Mouse (Mus musculus): ENCODE measurements around the gene Pknox2.

Pknox2 gene

DNA sequence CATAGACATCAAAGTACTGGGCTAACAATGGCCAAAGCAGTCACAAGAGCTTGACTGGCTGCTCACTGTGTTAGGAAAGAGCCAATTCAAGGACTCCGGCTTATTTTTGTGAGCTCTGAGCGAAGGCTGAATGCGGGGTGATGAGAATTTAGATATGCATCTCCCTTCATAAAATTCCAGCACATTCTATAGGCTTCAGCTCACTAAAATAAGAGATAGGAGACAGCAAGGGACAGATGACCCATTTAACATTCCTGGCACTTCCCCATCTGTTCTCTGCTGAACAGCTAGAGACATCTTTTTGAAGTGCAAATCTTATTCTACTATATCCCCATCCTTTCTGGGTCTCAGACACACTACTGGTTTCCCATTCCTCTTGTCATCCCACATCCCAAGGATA is 147.8 kb downstream of the Pknox2 start:
- in situ Hi-C loops (cut with MboI, MseI), result no loop called here

DNA sequence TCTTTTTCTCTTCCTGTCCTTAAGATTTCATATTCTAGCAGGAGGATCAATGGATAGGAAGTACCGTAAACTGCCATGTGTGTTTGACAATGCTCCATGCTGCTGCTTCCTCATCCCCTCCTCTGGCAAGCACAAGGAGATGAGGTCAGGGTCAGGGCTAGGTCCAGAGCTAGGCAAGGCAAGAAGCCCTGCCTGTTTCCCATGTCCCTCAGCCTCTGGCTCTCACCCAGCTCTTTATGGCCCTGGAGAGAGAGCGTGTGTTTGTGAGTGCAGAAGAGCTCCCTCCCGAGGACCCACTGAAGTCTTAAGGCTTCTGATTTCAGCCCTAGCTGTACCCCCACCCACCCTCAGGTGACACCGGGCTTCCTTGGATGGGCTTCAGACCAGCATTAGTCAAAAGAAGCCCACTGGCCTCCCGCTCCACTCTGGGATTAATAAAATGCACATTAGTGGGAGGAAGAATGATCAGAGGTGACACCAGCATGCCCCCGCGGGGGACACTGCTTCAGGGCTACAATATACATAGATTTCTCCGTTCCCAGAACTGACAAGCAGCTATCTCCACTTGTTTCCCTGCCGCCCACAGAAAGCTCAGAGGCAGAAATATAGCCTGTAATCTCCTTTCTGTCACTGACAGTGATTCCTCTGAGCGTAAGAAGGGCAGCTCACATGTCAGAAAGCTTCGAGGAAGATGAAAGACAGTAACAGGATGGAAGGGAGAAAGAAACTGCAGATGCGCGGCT is 156.4 kb downstream of the Pknox2 start:
- in situ Hi-C loops (cut with MboI, MseI), result no loop called here

DNA sequence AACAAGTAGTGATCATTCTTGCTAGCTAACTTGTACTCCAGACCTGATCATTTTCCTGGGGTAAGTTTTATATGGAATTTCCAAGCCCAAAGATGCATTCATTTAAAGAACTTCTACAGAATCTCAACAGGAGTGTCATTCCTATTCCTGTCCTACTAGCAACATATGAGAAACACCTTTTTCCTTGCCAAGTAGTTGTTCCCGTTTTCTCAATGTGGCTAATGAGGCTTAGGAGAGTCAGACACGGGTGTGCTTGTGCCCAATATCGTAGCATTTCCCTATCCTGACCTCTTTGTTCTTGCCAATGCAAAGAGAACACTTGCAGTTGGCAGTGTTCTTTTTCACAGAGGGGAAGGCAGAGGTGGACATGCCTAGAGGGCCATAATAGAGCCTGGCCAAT is 157.2 kb downstream of the Pknox2 start:
- in situ Hi-C loops (cut with MboI, MseI), result no loop called here

DNA sequence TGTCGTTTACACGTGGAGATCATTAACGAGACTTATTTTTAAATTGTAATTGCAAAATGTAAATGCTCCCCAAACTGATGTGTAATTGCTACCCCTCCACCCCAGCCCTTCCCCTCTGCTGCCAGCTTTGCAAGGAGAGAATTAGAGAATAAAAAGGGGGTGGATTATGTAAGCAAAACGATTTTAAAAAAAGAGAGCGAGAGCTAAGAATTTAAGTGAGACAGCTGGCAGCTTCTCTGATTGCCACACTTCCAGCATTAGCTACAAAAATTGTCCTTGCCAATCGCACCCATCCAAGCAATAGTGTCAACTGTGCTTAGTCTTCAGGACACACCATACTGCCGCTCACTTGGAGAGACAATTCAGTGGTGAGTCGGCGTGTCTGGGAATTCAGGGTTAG is 162.0 kb downstream of the Pknox2 start:
- in situ Hi-C loops (cut with MboI, MseI), result no loop called here

DNA sequence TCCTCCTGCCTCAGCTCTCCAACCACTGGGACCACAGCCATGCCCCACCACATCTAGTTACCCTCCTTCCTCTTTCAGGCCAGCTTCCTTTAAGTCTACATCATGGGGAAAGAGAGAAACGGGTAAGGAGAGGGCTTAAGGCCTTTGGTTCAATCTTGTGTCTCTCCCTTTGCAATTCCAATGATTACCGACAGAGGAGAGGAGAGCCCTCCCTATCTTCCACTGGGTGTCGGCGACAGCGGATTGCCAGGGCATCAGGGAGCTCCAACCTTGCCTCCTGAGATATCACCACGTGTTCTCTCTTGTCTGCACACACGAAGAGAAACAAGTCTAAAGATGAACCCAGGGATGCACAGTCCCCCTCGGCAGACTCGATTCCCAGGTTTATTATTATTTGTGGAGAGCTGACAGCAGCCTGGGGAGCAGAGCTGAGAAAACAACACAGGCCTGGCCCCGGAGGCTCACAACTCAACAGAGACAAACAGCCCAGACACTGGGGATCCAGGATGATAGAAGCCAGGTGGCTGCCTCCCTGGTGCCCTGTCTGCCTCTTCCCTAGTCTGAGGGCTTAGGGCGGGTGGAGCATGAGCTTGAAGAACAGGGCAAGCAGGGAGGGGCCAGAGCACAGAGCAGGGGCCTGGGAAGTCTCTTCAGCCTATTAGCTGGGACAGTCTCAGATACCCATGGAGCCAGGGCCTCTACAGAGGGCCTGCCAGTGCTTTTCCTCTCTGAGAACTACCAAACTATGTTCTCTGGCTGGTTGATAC is 170.4 kb downstream of the Pknox2 start:
- in situ Hi-C loops (cut with MboI, MseI), result no loop called here

DNA sequence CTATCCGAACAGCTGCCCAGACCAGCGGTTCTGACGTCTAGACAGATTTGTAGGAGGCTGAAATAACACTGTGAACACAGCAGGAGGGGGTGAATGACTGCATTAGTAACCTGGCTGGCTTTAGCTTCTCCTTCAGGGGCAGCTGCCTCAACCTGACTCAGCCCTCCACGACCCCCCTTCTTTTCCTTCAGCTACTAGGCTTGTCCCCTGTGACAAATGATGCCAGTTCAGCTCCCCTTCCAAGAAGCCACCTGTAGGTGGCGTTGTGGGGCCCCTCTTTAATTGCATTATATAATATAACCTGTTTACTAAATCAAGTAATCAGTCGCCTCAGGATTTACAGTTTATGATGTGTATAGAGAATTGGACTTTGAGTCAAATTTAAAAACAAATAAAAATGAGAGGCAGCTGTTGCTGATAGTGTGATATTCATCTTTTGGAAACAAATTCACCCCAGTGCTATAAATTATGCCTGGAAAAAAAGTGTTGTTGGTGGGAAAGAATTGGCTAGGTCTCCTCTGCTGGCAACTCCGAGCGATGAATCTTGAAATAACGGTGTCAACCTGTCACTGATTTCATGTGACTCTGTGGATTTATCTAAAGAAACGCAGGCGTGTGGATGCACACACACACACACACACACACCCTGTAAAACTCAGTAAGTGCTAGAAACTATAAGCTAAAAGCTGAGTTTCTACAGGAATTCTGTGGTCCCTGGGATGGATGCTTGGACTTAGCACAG is 173.6 kb downstream of the Pknox2 start:
- in situ Hi-C loops (cut with MboI, MseI), result no loop called here

DNA sequence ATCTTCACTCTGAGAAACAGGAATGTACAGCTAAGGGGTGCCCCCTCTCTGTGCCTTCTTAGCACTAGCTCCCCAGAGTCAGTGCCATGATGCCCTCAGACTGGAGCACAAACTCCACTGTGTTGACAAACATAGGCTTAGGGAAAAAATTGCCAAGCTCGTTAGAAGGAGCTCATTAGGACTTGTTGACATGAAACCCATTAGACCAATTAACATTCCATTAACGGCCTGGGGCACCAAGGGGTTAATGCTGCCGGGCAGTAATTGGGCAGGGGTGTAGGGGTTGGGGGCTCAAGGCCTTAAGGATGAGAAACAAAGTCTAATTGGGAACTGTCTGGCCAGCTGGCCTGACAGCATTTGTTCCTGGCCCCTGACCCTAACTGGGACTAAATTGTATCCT is 175.1 kb downstream of the Pknox2 start:
- in situ Hi-C loops (cut with MboI, MseI), result no loop called here

DNA sequence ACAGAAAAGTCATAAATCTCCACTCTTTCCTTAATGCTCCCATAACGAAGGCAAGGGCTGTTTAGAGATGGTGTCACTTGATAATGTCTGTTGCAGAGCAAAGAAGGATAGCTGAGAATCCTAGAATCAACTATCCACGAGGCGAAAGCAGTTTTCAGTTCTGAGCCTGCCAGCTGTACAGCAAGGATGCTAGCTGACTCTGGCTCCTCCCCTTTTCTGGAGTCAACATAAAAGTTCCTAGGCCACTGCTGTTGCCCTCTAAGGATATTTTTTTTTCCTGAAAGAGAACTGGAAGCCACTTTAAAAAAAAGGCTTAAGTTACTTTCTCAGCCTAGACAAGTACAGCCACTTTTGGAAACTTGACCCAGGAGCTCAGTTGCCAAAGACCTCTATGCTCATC is 176.1 kb downstream of the Pknox2 start:
- in situ Hi-C loops (cut with MboI, MseI), result no loop called here

DNA sequence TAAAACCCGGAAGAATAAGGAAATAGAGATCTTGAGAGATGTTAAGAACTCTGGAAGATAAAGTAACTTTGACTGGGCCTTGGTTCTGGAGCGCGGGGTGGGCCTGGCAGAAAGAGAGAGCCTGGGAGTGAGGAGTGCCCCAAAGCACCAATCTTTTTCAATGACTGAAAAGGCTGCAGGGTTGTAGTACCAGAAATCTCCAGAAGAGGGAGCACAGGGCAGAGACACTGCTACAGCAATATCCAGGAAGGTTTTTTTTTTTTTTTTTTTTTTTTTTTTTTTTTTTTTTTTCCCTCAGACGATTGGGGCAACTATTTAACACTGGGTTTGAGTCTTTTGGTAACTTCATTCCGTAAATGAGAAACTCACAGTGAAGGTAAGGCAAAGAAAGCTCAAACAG is 176.6 kb downstream of the Pknox2 start:
- in situ Hi-C loops (cut with MboI, MseI), result no loop called here

DNA sequence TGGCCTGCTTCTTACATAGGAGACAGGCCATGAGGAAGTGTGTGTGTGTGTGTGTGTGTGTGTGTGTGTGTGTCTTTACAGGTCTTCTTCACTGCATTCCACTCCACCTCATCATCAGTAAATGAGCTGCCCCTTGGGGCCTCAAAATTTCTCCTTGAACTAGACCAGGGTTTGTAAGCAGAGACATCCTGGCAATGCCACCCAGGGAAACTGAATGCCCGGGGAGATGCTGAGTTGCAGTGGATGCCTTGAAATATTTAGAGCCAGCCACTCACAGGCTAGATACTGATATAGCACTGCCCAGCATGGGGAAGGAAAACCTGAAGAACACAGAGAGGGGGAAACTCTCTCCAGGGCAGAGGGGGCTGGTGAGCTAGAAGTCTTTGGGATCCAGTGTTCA is 178.1 kb downstream of the Pknox2 start:
- in situ Hi-C loops (cut with MboI, MseI), result loop anchor here (5.0 kb wide), 1 partner anchor 273 kb away; no protein-coding TSS in a partner anchor

DNA sequence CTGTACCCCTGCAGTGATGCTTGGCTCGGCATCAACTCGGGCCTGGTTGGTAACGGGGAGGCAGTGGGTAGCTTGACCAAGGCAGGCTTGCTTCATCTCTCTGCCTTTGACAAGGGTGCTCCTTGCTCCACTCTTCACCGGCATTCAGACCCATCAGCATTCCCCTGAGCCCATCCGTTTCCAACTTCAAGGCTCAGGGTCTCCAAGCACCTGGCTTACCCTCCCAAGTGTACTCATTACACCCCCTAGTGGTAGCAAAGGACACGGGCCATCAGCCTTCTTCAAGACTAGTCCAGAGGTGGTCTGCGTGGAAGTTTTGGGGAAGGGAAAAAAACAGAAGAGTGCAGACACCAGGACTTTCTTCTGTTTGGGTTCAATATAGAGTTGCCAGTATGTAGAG is 178.5 kb downstream of the Pknox2 start:
- in situ Hi-C loops (cut with MboI, MseI), result loop anchor here (5.0 kb wide), 1 partner anchor 274 kb away; no protein-coding TSS in a partner anchor

DNA sequence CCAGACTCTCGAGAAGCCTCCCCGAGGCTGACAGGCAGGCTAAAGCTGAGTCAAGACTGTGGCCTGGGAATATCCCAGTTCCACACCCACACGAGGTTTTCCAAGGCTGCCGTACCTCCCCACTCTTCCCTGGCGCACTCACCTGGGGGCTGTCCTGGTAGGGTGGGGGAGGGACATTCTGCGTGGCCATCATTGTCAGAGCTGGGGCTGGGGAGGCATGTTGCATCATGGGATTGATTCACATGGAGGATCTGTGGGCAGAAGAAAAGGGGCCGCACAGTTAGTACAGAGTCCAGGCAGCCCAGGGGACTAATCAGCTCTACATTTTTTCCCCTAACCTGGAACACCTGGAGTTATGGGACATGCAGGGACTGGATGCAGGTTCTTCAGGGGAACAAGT is 179.0 kb downstream of the Pknox2 start:
- in situ Hi-C loops (cut with MboI, MseI), result loop anchor here (5.0 kb wide), 1 partner anchor 274 kb away; no protein-coding TSS in a partner anchor

DNA sequence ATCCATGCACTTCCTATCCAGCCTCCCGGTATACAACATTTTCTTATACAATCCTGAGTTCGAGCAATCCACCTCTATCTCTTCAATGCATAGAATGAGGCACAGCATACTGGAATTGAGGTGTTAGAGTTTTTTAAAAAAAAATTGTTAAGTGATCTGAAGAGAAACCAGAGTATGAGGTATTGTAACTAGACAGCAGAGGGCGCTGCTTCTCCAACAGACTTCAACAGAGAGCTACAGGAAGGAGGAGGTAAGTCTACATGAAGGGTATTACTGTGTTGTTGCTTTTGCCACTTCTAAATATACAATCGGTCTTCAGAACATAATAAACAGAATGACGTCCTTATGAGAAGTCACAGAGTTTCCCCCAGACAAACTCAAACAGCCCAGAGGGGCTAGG is 181.5 kb downstream of the Pknox2 start:
- in situ Hi-C loops (cut with MboI, MseI), result loop anchor here (5.0 kb wide), 1 partner anchor 277 kb away; no protein-coding TSS in a partner anchor

DNA sequence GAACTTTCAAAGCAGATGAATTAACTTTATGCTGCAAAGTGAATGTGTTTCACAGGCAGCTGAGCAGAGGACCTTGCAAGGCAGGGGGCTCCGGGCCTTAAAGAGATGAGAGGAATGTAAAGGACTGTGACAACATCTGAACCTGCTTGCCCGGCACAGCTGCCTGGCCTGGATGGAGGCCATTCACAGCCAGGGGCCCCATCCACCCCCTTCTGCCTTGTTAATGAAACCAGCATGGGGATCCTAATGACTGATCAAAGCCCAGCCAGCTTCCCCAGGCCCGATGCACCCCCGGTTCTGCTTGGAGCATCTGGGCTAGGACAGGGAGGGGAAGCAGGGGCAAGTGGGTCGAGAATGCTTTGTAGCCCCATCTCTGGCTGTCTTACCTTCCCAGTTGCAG is 183.0 kb downstream of the Pknox2 start:
- in situ Hi-C loops (cut with MboI, MseI), result no loop called here

DNA sequence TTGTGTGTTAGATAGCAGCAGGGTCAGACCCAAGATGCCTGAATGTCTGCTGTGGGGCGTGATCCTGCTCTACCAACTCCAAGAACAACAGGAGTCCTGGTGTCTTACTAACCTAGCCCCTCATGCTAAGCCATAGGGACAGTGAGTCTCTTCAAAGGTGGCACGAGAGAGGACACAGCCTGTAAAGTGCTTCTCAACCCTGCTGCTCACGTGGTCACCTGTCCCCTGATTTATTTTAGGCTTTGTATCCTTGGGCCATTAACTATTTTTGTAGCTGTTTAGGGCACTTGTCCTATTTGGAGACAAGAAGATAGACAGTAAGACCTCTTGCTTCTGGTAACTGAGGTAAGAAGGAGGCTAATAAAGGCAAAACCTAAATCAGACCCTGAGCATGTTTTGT is 183.7 kb downstream of the Pknox2 start:
- in situ Hi-C loops (cut with MboI, MseI), result no loop called here

DNA sequence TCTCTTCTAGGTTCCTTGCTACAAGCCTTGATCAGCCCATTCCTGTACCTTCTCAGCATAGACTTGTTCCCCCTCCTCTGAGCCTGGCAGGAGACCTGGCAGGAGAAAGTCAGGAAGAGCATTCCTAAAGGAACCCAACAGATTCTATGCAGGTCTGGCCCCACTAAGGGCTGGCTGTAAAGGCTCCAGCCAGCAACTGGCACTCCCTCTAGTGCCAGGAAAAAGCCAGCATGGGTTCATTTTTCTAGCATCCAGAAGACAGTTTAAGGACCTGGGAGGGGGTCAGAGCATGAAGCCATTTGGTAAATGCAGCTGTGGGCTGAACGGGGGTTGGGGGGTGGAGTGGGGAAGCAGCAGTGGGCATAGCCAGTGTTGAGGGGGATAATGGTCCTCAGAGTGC is 185.3 kb downstream of the Pknox2 start:
- in situ Hi-C loops (cut with MboI, MseI), result no loop called here

DNA sequence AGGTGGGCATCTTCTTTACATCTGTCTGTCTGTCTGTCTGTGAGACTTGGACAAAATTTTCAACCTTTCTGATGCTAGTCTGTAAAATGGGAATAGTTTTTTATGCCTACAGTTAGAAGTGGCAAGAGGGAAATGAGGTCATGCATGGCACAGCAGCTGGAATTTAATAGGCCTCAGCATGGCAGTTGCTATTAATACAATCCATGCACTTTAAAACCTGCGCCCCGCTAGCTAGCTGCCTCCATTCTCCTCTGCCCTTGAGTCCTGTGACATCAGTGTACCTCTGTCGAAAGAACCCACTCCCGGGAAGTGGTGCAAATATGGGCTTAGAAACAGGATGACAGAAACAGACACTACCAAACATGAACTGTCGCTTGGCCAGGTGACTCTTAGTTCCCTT is 186.1 kb downstream of the Pknox2 start:
- in situ Hi-C loops (cut with MboI, MseI), result no loop called here

DNA sequence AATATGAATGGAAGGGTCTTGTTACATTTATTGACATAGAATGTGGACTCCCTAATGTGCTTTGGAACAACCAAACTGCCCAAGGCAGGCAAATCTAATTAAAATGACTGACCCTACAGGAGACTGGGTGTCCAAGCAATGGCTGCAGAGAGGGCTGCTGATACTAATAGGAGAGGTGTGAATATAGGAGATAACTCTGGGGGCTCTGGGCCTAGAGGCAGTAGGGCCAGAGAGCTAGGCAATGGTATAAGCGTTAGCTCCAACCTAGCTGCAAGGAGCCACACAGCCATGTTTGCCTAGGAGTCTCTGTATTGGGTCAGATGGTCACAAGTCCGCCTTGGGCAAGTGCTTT is 196.1 kb downstream of the Pknox2 start:
- in situ Hi-C loops (cut with MboI, MseI), result no loop called here

DNA sequence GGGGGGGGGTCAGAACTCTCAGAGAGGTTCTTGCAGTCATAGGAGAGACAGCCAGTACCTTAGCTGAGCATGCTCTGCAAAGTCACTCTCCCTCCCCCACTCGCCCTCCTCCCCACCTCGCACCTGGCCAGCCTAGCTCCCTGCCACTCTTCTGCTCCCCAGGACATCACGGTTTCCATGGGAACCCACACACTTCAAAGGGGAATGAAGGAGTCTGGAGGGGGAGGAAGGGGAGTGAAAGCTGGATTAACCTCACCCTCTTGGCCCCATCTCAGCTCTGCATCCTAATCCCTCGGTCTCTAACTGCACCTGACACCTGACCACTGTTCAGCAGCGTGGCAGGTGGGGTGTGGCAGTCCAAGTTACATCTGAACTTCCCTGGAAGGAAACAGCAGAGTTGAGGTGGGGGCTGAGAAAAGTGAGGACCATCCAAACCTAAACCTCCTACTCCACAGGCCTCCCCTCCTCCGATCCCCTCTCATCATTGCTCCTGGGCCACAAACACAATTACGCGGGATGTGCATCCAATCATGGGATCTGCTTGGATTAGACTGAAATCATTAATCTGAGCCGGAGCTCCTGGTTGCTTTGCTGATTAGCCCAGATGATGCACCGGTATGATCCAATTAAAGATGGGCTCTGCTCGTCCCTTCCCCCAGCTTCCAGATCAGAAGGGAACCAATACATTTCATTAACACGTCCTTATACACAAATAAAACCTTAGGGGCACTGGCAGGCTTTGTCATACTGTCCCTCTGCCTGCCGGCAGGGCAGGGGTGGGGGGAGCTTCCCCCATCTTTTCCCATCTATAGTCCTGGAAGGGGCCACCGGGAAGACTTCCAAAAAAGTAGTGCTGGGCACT is 196.7 kb downstream of the Pknox2 start:
- in situ Hi-C loops (cut with MboI, MseI), result no loop called here

DNA sequence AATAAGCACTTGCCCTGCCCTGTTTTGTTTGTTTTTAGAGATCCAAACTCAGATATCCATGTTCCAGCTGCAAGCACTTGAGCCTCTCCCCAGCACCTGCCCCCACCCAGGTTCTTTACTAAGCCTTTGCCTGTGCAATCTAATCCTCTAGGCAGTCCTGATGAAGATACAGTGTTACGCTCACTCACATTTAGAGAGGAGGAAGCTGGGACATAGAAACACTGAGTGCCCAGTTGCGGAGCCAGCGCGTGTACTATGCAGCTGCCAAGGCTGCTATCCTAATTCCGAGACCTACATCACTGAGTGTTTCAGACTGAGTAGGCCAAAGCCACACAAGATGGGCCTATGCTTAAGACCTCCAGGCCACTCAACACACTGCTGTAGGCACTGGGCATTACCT is 199.0 kb downstream of the Pknox2 start:
- in situ Hi-C loops (cut with MboI, MseI), result no loop called here

DNA sequence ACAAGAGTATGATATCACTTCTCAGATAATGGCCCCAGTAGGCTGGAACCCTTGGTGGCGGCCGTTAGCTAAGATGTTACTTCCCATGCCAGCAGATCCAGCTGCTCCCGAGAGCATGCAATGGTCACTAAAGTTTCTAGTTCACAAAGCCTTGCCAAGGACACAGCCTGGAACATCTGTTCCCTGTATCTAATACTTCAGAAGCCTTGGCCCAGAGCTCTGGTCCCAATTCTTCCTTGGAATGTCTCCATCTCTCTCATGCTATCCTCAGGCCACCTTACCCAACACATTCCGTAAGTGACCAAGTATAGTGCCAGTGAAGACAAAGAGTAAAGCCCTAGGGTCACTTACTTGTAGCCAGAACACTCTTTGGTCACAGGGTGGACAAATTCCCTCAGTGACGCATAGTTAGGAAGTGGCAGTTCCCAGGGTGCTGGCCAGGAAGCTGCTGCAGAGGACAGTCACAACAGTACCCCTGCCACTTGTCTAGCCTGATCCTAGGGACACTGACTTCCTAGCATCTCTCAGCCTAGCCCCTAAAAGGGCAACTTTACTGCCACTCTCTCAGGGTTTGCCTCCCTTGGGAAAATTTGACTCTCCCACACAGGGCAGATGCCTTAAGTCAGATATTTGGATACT is 200.0 kb downstream of the Pknox2 start:
- in situ Hi-C loops (cut with MboI, MseI), result no loop called here

Measured in T-helper 1 cell (primary cell).